Mouse (Mus musculus) neural tube, embryonic 12.5 days (tissue): ENCODE measurements around the gene Nid2. TPM values are rescaled to one million over a fixed set of nuclear protein-coding genes. Genes with fewer than 3 reads are reported as not detected.

ENCODE experiments used
- ATAC-seq: fragments of 200-750 bp; cut with Nextera tagmentation; 2 replicates; pipeline ENCODE4 v1.8.0; 2017; ENCODE audit warnings: low read depth, mild to moderate bottlenecking, moderate TSS enrichment, moderate library complexity; ENCODE audit not compliant: low FRiP score
- H3K27ac ChIP-seq: fragments of 300-500 bp; sonication (generic); 2 replicates; pipeline ENCODE4 v1.5.1; 2016
- H3K27me3 ChIP-seq: fragments of 300-500 bp; sonication (generic); replicated peaks from 2 replicates; pipeline ENCODE4 v1.6.1; 2016; ENCODE audit warnings: mild to moderate bottlenecking
- H3K36me3 ChIP-seq: fragments of 300-500 bp; sonication (generic); 2 replicates; pipeline ENCODE4 v1.6.1; 2016; ENCODE audit warnings: mild to moderate bottlenecking
- H3K4me1 ChIP-seq: fragments of 300-500 bp; sonication (generic); 2 replicates; pipeline ENCODE4 v1.6.1; 2016
- H3K4me2 ChIP-seq: fragments of 300-500 bp; sonication (generic); replicated peaks from 2 replicates; pipeline ENCODE4 v1.6.1; 2016; ENCODE audit warnings: mild to moderate bottlenecking
- H3K4me3 ChIP-seq: fragments of 300-500 bp; sonication (generic); 2 replicates; pipeline ENCODE4 v1.5.1; 2016
- H3K9ac ChIP-seq: fragments of 300-500 bp; sonication (generic); 2 replicates; pipeline ENCODE4 v1.6.1; 2016; ENCODE audit warnings: mild to moderate bottlenecking
- H3K9me3 ChIP-seq: fragments of 300-500 bp; sonication (generic); 2 replicates; pipeline ENCODE4 v1.6.1; 2016; ENCODE audit warnings: mild to moderate bottlenecking
- WGBS: fragments of 180-500 bp; shearing (Covaris S2); methylation state at CpG from one replicate; pipeline ENCODE4 v1.1.7; 2016; 5-methylcytosine and 5-hydroxymethylcytosine counted together
- polyA plus RNA-seq: library from polyadenylated mRNA; unstranded; fragments of >200 nt; fragmentation: Nextera tagmentation; extraction: Ambion mirVana; gene quantifications from 2 replicates; pipeline ENCODE4 v1.2.1, GENCODE M21; 2016

Nid2 gene
- polyA plus RNA-seq, 1 experiment from 2014 or later: 59.5 TPM

- Histone ChIP-seq H3K4me1 (no peaks in the 10 kb centered on the region), H3K27ac (no peak overlapping the region), H3K36me3 (no peaks in the 10 kb centered on the region), H3K9me3 (no peaks in the 10 kb centered on the region), H3K9ac (no peak overlapping the region), H3K4me3 (no peak overlapping the region), H3K27me3 (no peaks in the 10 kb centered on the region), H3K4me2 (no peak overlapping the region)
- WGBS: 83% methylated on average over 7 of the region's 7 CpGs
- no peak for ATAC-seq
These were observed 22.3 kb upstream of the Nid2 start for GRCm38 (mm10) chr14:19728737-19729136.

GRCm38 (mm10) chr14:19732097-19732496 lies 19.0 kb upstream of the Nid2 start:
- H3K36me3 ChIP-seq: no peaks in the 10 kb centered on the region
- 76% methylated on average over 2 of the region's 2 CpGs for WGBS
- no peak overlapping the region for H3K9ac ChIP-seq
- H3K9me3 ChIP-seq: no peaks in the 10 kb centered on the region
- ATAC-seq: no peak
- no peak overlapping the region for H3K4me3 ChIP-seq
- no peaks in the 10 kb centered on the region for H3K4me1 ChIP-seq
- no peak overlapping the region for H3K27ac ChIP-seq
- H3K4me2 ChIP-seq: no peak overlapping the region
- no peaks in the 10 kb centered on the region for H3K27me3 ChIP-seq

- WGBS: 65% methylated on average over 4 of the region's 4 CpGs
- H3K27ac ChIP-seq: no peak overlapping the region
- no peak for ATAC-seq
- no peaks in the 10 kb centered on the region for H3K27me3 ChIP-seq
- peaks cover 13% of the 10 kb centered on the region; the same call in 1 of the 2 replicates for H3K4me1 ChIP-seq
- no peak overlapping the region for H3K4me2 ChIP-seq
- no peaks in the 10 kb centered on the region for H3K36me3 ChIP-seq
- H3K9ac ChIP-seq: no peak overlapping the region
- no peaks in the 10 kb centered on the region for H3K9me3 ChIP-seq
- no peak overlapping the region for H3K4me3 ChIP-seq
These were observed 17.4 kb upstream of the Nid2 start for GRCm38 (mm10) chr14:19733490-19734282.

GRCm38 (mm10) chr14:19735303-19735702 lies 15.8 kb upstream of the Nid2 start:
- Histone ChIP-seq H3K27me3 (no peaks in the 10 kb centered on the region), H3K4me1 (peaks cover 14% of the 10 kb centered on the region; the same call in 1 of the 2 replicates), H3K36me3 (no peaks in the 10 kb centered on the region), H3K27ac (no peak overlapping the region), H3K9ac (no peak overlapping the region), H3K4me2 (no peak overlapping the region), H3K9me3 (no peaks in the 10 kb centered on the region), H3K4me3 (no peak overlapping the region)
- no peak for ATAC-seq
- WGBS: 38% methylated on average over 6 of the region's 6 CpGs

- H3K27ac ChIP-seq: no peak overlapping the region
- peaks cover 14% of the 10 kb centered on the region; the same call in 1 of the 2 replicates for H3K4me1 ChIP-seq
- no peak overlapping the region for H3K4me2 ChIP-seq
- H3K27me3 ChIP-seq: no peaks in the 10 kb centered on the region
- no peak overlapping the region for H3K4me3 ChIP-seq
- no peaks in the 10 kb centered on the region for H3K9me3 ChIP-seq
- no peaks in the 10 kb centered on the region for H3K36me3 ChIP-seq
- no peak overlapping the region for H3K9ac ChIP-seq
- no peak for ATAC-seq
These were observed 13.5 kb upstream of the Nid2 start for GRCm38 (mm10) chr14:19737568-19737967.

GRCm38 (mm10) chr14:19738094-19738843 lies 12.8 kb upstream of the Nid2 start:
- no peak overlapping the region for H3K4me3 ChIP-seq
- no peaks in the 10 kb centered on the region for H3K36me3 ChIP-seq
- peaks cover 14% of the 10 kb centered on the region; the same call in 1 of the 2 replicates for H3K4me1 ChIP-seq
- no peak overlapping the region for H3K27ac ChIP-seq
- no peak for ATAC-seq
- 37% methylated on average over 5 of the region's 5 CpGs for WGBS
- H3K9ac ChIP-seq: no peak overlapping the region
- H3K27me3 ChIP-seq: no peaks in the 10 kb centered on the region
- H3K4me2 ChIP-seq: no peak overlapping the region
- H3K9me3 ChIP-seq: no peaks in the 10 kb centered on the region

- WGBS: 58% methylated on average over 9 of the region's 9 CpGs
These were observed 11.5 kb upstream of the Nid2 start for GRCm38 (mm10) chr14:19739416-19740146.

GRCm38 (mm10) chr14:19740147-19740738 lies 10.8 kb upstream of the Nid2 start:
- H3K36me3 ChIP-seq: no peaks in the 10 kb centered on the region
- H3K4me3 ChIP-seq: no peak overlapping the region
- no peaks in the 10 kb centered on the region for H3K9me3 ChIP-seq
- no peak overlapping the region for H3K4me2 ChIP-seq
- no peak overlapping the region for H3K9ac ChIP-seq
- no peak overlapping the region for H3K27ac ChIP-seq
- no peaks in the 10 kb centered on the region for H3K27me3 ChIP-seq
- peaks cover 14% of the 10 kb centered on the region; the same call in 1 of the 2 replicates for H3K4me1 ChIP-seq
- 92% methylated on average over 6 of the region's 6 CpGs for WGBS
- no peak for ATAC-seq

More at GRCm38 (mm10) chr14:19739416-19740146, 11.5 kb upstream of the Nid2 start:
- Histone ChIP-seq H3K27ac (no peak overlapping the region), H3K4me3 (no peak overlapping the region), H3K36me3 (no peaks in the 10 kb centered on the region), H3K9me3 (no peaks in the 10 kb centered on the region), H3K4me1 (peaks cover 14% of the 10 kb centered on the region; the same call in 1 of the 2 replicates), H3K4me2 (no peak overlapping the region), H3K27me3 (no peaks in the 10 kb centered on the region), H3K9ac (no peak overlapping the region)
- ATAC-seq: no peak

GRCm38 (mm10) chr14:19744876-19745275 lies 6.2 kb upstream of the Nid2 start:
- Histone ChIP-seq H3K27ac (no peak overlapping the region), H3K27me3 (no peaks in the 10 kb centered on the region), H3K9ac (no peak overlapping the region), H3K4me3 (no peak overlapping the region), H3K4me1 (no peaks in the 10 kb centered on the region), H3K36me3 (no peaks in the 10 kb centered on the region), H3K4me2 (no peak overlapping the region), H3K9me3 (no peaks in the 10 kb centered on the region)
- no peak for ATAC-seq
- WGBS: 81% methylated on average over 5 of the region's 5 CpGs

GRCm38 (mm10) chr14:19746232-19746631 lies 4.8 kb upstream of the Nid2 start:
- ATAC-seq: no peak
- H3K27me3 ChIP-seq: peaks cover 8% of the 10 kb centered on the region
- no peak overlapping the region for H3K27ac ChIP-seq
- no peak overlapping the region for H3K4me3 ChIP-seq
- H3K9ac ChIP-seq: no peak overlapping the region
- H3K4me2 ChIP-seq: no peak overlapping the region
- H3K36me3 ChIP-seq: no peaks in the 10 kb centered on the region
- WGBS: 91% methylated on average over 2 of the region's 2 CpGs
- H3K9me3 ChIP-seq: no peaks in the 10 kb centered on the region
- peaks cover 8% of the 10 kb centered on the region for H3K4me1 ChIP-seq

GRCm38 (mm10) chr14:19746731-19747130 lies 4.3 kb upstream of the Nid2 start:
- Histone ChIP-seq H3K4me1 (peaks cover 12% of the 10 kb centered on the region), H3K27ac (no peak overlapping the region), H3K27me3 (peaks cover 13% of the 10 kb centered on the region), H3K4me2 (no peak overlapping the region), H3K9ac (no peak overlapping the region), H3K9me3 (no peaks in the 10 kb centered on the region), H3K4me3 (no peak overlapping the region), H3K36me3 (no peaks in the 10 kb centered on the region)
- no peak for ATAC-seq
- WGBS: 90% methylated on average over 2 of the region's 2 CpGs

GRCm38 (mm10) chr14:19749743-19750142 lies 1.3 kb upstream of the Nid2 start:
- H3K27ac ChIP-seq: no peak overlapping the region
- peaks cover 20% of the 10 kb centered on the region for H3K27me3 ChIP-seq
- no peak overlapping the region for H3K4me2 ChIP-seq
- H3K36me3 ChIP-seq: no peaks in the 10 kb centered on the region
- H3K9me3 ChIP-seq: no peaks in the 10 kb centered on the region
- WGBS: 23% methylated on average over 2 of the region's 2 CpGs
- peaks cover 17% of the 10 kb centered on the region for H3K4me1 ChIP-seq
- no peak overlapping the region for H3K9ac ChIP-seq
- H3K4me3 ChIP-seq: no peak overlapping the region
- ATAC-seq: no peak
